Comparison of ENCODE assay signal across 8 mouse cellular contexts in genomic region chr17:85687421-85688235, GRCm38 (mm10). TPM values are rescaled to one million over a fixed set of nuclear protein-coding genes. Genes with fewer than 3 reads are reported as not detected.
A peak's percentile ranks its signal among the peaks of the same experiment; 100 is the strongest.
DNase-seq lines count a peak whose midpoint lies in the region; ATAC-seq and TF ChIP-seq lines count a peak whose summit lies in the region.

No protein-coding gene starts in this region.

- peaks cover 5% of the 10 kb centered on the region; the same call in 1 of the 2 replicates for H3K4me1 ChIP-seq in kidney, adult 2 months (ENCODE audit: control insufficient read depth, insufficient read depth, low read length)
- H3K4me1 ChIP-seq in bone marrow macrophage, adult 2 months (ENCODE audit: control insufficient read depth, insufficient read depth, low read length) = no peaks in the 10 kb centered on the region
- peaks cover 22% of the 10 kb centered on the region for H3K4me1 ChIP-seq in heart, embryonic 16.5 days (ENCODE audit: control insufficient read depth, insufficient read depth, low read length)
- H3K4me1 ChIP-seq in liver, embryonic 14.5 days (replicated peaks; ENCODE audit: control insufficient read depth in 2 of 2, insufficient read depth in 2 of 2, low read length in 1 of 2) = no peaks in the 10 kb centered on the region

- H3K4me2 ChIP-seq in heart, embryonic 16.5 days (ENCODE audit: low read depth, low read length) = peak overlapping the region; percentile 90
- peak overlapping the region; percentile 43 for H3K4me2 ChIP-seq in liver, embryonic 14.5 days (ENCODE audit: low read depth)

- H3K9ac ChIP-seq in heart, embryonic 16.5 days (ENCODE audit: low read length) = peak overlapping the region; percentile 52
- H3K9ac ChIP-seq in liver, embryonic 14.5 days (replicated peaks) = no peak overlapping the region

- DNase-seq in kidney, adult 2 months = no peak
- DNase-seq in kidney, adult 8-10 months = no peak
- no peak for DNase-seq in liver, embryonic 14.5 days (ENCODE audit: low read depth in 3 of 3, low spot score in 3 of 3)
- DNase-seq in frontal cortex, adult 2 months (ENCODE audit: extremely low spot score in 1 of 2, low spot score in 1 of 2) = no peak
- no peak for DNase-seq in ovary, postnatal 14 days (ENCODE audit: low spot score)

- H3K4me3 ChIP-seq in kidney, adult 2 months (ENCODE audit: insufficient read depth, low read depth, low read length) = peak overlapping the region; percentile 47
- H3K4me3 ChIP-seq in bone marrow macrophage, adult 2 months (ENCODE audit: insufficient read depth, low read length) = peak overlapping the region; percentile 26; the same call in 1 of the 2 replicates
- H3K4me3 ChIP-seq in heart, embryonic 16.5 days (ENCODE audit: low read length) = peak overlapping the region; percentile 62
- H3K4me3 ChIP-seq in liver, embryonic 14.5 days (ENCODE audit: insufficient read depth in 1 of 2, low read depth in 2 of 2, low read length in 2 of 2) = peak overlapping the region in 1 of 2 experiments; percentile 33; a peak in 2 of 4 replicates

- 3% methylated on average over 100 of the region's 109 CpGs for WGBS in kidney, adult 2 months
- under 1% methylated on average over 98 of the region's 109 CpGs for whole genome bisulfite sequencing in heart, embryonic 16.5 days
- 1% methylated on average over 95 of the region's 109 CpGs for WGBS in liver, embryonic 14.5 days (ENCODE audit: insufficient replicate concordance)

- TF ChIP-seq CTCF in kidney, adult 2 months (conservative IDR thresholded peaks at IDR 0.05; ENCODE audit: insufficient read depth, insufficient read length, low read depth, low read length) = no peak
- no peak for TF ChIP-seq CTCF in bone marrow macrophage, adult 2 months (IDR thresholded peaks at IDR 0.05; ENCODE audit: low read depth, low read length)
- TF ChIP-seq CTCF in liver, embryonic 14.5 days (IDR thresholded peaks at IDR 0.05; ENCODE audit: low read depth) = no peak

- peaks cover 9% of the 10 kb centered on the region for H3K27me3 ChIP-seq in kidney, adult 2 months (replicated peaks; ENCODE audit: control insufficient read depth, insufficient read depth, low read length)
- peaks cover 87% of the 10 kb centered on the region for H3K27me3 ChIP-seq in heart, embryonic 16.5 days (ENCODE audit: control insufficient read depth, insufficient read depth, low read length)
- peaks cover 100% of the 10 kb centered on the region for H3K27me3 ChIP-seq in liver, embryonic 14.5 days (ENCODE audit: control insufficient read depth, insufficient read depth, low read length)

- H3K36me3 ChIP-seq in kidney, adult 2 months (ENCODE audit: control insufficient read depth, insufficient read depth, low read length) = no peaks in the 10 kb centered on the region
- H3K36me3 ChIP-seq in heart, embryonic 16.5 days (ENCODE audit: control insufficient read depth, insufficient read depth) = no peaks in the 10 kb centered on the region
- H3K36me3 ChIP-seq in liver, embryonic 14.5 days (replicated peaks; ENCODE audit: control insufficient read depth, insufficient read depth, low read depth) = no peaks in the 10 kb centered on the region

- no peak for TF ChIP-seq EP300 in liver, embryonic 14.5 days (IDR thresholded peaks at IDR 0.05; ENCODE audit: low read depth)

- ATAC-seq in heart, embryonic 16.5 days (replicated peaks; ENCODE audit: extremely low read depth, insufficient read depth, low FRiP score) = no peak; the same call in 1 of the 2 replicates
- no peak for ATAC-seq in liver, embryonic 14.5 days (ENCODE audit: insufficient read depth)
- no peak for ATAC-seq in megakaryocyte progenitor cell, adult 5-6 weeks (replicated peaks; ENCODE audit: poor library complexity)

- TF ChIP-seq POLR2A in kidney, adult 2 months (IDR thresholded peaks at IDR 0.05; ENCODE audit: low read depth, low read length) = no peak
- no peak for TF ChIP-seq POLR2A in bone marrow macrophage, adult 2 months (IDR thresholded peaks at IDR 0.05; ENCODE audit: borderline replicate concordance, low read depth, low read length)

- no peaks in the 10 kb centered on the region for H3K9me3 ChIP-seq in heart, embryonic 16.5 days (replicated peaks; ENCODE audit: control insufficient read depth, low read length)
- H3K9me3 ChIP-seq in liver, embryonic 14.5 days (ENCODE audit: control insufficient read depth, low read length) = no peaks in the 10 kb centered on the region

- H3K27ac ChIP-seq in kidney, adult 2 months (ENCODE audit: insufficient read depth, low read depth, low read length) = no peak overlapping the region
- H3K27ac ChIP-seq in bone marrow macrophage, adult 2 months (ENCODE audit: insufficient read depth, low read depth, low read length) = no peak overlapping the region
- H3K27ac ChIP-seq in heart, embryonic 16.5 days (ENCODE audit: low read length) = no peak overlapping the region
- H3K27ac ChIP-seq in liver, embryonic 14.5 days = no peak overlapping the region

RNA-seq across cellular contexts. Expression of gene Six2, which starts 0.4 kb away (rescaled TPM):
- 0.11 TPM in 1 of 2 replicates, not detected in the other for polyA plus RNA-seq in kidney, adult 2 months (2012; rRNA removed)
- polyA plus RNA-seq in bone marrow macrophage, adult 2 months (2012; ENCODE audit: insufficient read depth, insufficient read length, missing spikeins) = not detected in 2 replicates
- polyA plus RNA-seq in heart, embryonic 16.5 days (2015; fragmentation: Nextera tagmentation; extraction: Ambion mirVana) = 0.62 and 1.0 TPM in 2 replicates
- polyA plus RNA-seq in liver, embryonic 14.5 days (2012; rRNA removed) = 0.04 and 0.08 TPM in 2 replicates
- not detected in 2 replicates for polyA plus RNA-seq in liver, embryonic 14.5 days (2014; fragmentation: Nextera tagmentation; extraction: Ambion mirVana)
- total RNA-seq in megakaryocyte progenitor cell, adult 5-6 weeks (2015) = not detected in 2 replicates
- total RNA-seq in megakaryocyte progenitor cell, adult 5-6 weeks (2017) = not detected in 2 replicates
- 0.68 and 0.69 TPM in 2 replicates for polyA plus RNA-seq in frontal cortex, adult 2 months (2012; rRNA removed)
